Mouse (Mus musculus) heart, adult 2 months (tissue): Measurements from ENCODE around the gene Hist1h3e. TPM values are rescaled to one million over a fixed set of nuclear protein-coding genes. Genes with fewer than 3 reads are reported as not detected.
A peak's percentile ranks its signal among the peaks of the same experiment; 100 is the strongest.

Experiments
- DNase-seq, 2 experiments: peaks; one replicate each; pipeline ENCODE4 v3.0.0; 2021
- H3K27ac ChIP-seq: fragments of 200-600 bp; 2 replicates; pipeline ENCODE4 v1.8.1; 2022
- H3K27me3 ChIP-seq: fragments of 200-500 bp; 2 replicates; pipeline ENCODE4 v1.6.1; 2012; ENCODE audit warnings: mild to moderate bottlenecking, low read length, inconsistent platforms, mixed read lengths; ENCODE audit not compliant: control insufficient read depth, insufficient read depth
- H3K36me3 ChIP-seq: fragments of 200-500 bp; 2 replicates; pipeline ENCODE4 v1.6.1; 2012; ENCODE audit warnings: low read length, inconsistent platforms; ENCODE audit not compliant: control insufficient read depth, insufficient read depth
- H3K4me1 ChIP-seq: fragments of 200-500 bp; 2 replicates; pipeline ENCODE4 v1.6.1; 2011; ENCODE audit warnings: low read length; ENCODE audit not compliant: control insufficient read depth, insufficient read depth
- H3K4me3 ChIP-seq: fragments of 200-600 bp; 2 replicates; pipeline ENCODE4 v1.8.1; 2022
- H3K79me2 ChIP-seq: fragments of 200-500 bp; replicated peaks from 2 replicates; pipeline ENCODE4 v1.6.1; 2012; ENCODE audit warnings: mild to moderate bottlenecking, inconsistent platforms, low read length, moderate library complexity, mixed read lengths; ENCODE audit not compliant: control insufficient read depth, insufficient read depth
- H3K9ac ChIP-seq: fragments of 200-500 bp; 2 replicates; pipeline ENCODE4 v1.6.1; 2012; ENCODE audit warnings: low read depth, mild to moderate bottlenecking, control low read depth, inconsistent platforms, low read length, mixed read lengths
- CTCF ChIP-seq: fragments of 200-600 bp; IDR thresholded peaks from 2 replicates; pipeline ENCODE4 v1.8.1; 2022; ENCODE audit warnings: antibody characterized with exemption, mild to moderate bottlenecking, moderate library complexity
- EP300 ChIP-seq: fragments of 200-500 bp; IDR thresholded peaks from 2 replicates; pipeline ENCODE4 v1.6.1; 2011; ENCODE audit warnings: low read depth, low read length, control low read depth; ENCODE audit not compliant: insufficient read depth
- POLR2A ChIP-seq: fragments of 200-500 bp; IDR thresholded peaks from 2 replicates; pipeline ENCODE4 v1.6.1; 2011; ENCODE audit warnings: mild to moderate bottlenecking, low read depth, low read length, control low read depth; ENCODE audit not compliant: insufficient read depth
- WGBS: fragments of 180-500 bp; shearing (Covaris S2); methylation state at CpG from one replicate; pipeline ENCODE4 v1.1.7; 2018; 5-methylcytosine and 5-hydroxymethylcytosine counted together
- intact Hi-C: fragments of 180-260 bp; cut with DNase I; formaldehyde crosslinking; loops from one replicate; pipeline ENCODE4 v1.15.1; 2025
- polyA plus RNA-seq: library from polyadenylated mRNA; depleted of rRNA; stranded (reverse); fragments of >200 nt; gene quantifications from 2 replicates; pipeline ENCODE4 v1.2.3, GENCODE M21; 2012
- total RNA-seq, 2 experiments: library from RNA; stranded (reverse); gene quantifications; 2 replicates each; pipeline ENCODE4 v1.2.3; 2021

Hist1h3e gene
- total and polyA plus RNA-seq, 3 experiments, result 2.0 to 14.6 (median 14.0) TPM

DNA sequence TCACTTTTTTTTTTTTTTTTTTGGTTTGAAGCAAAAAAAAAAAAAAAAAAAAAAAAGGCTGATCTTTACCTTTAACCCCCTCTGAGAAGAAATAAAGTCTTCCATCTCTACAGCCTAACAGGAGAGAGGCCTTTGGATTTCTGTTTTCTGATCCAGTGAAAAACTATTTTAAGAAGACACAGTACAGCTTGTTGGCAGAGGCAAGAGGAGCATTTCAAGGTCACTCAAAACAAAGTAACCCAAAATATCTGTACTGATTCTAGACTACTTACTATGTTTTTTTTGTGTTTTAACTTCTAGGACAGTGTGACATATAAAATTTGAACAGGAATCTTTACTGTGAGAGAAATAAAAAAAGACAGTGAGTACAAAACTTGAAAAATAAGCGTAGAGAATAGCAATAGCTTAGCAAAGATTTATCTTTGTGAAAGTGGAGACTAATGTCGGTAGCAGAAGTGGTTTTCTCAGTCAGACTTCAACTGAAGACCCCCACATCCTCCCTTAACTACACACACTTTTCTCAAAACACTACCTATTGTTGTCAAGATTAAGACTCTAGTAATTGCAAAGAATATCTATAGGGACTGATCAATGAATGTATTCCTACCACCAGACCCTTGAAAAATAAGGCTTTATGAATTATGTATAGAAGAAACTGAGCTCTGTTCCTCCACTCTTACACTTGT is 32.5 kb downstream of the Hist1h3e start:
- Histone ChIP-seq H3K4me3 (peak overlapping the region; percentile 86), H3K27ac (peak overlapping the region; percentile 97), H3K79me2 (no peaks in the 10 kb centered on the region), H3K9ac (no peak overlapping the region), H3K36me3 (peaks cover 13% of the 10 kb centered on the region), H3K4me1 (peaks cover 4% of the 10 kb centered on the region), H3K27me3 (no peaks in the 10 kb centered on the region)
- TF ChIP-seq EP300 (no peak), CTCF (no peak), POLR2A (no peak)
- 24% methylated on average over 2 of the region's 2 CpGs for WGBS
- intact Hi-C loops, result loop anchor here (1.0 to 5.0 kb wide), 6 partner anchors 10 to 1502 kb away; partner anchors contain the start of genes Hist1h1e, Hist1h2be and Hist1h3f
- DNase-seq, result no peak

DNA sequence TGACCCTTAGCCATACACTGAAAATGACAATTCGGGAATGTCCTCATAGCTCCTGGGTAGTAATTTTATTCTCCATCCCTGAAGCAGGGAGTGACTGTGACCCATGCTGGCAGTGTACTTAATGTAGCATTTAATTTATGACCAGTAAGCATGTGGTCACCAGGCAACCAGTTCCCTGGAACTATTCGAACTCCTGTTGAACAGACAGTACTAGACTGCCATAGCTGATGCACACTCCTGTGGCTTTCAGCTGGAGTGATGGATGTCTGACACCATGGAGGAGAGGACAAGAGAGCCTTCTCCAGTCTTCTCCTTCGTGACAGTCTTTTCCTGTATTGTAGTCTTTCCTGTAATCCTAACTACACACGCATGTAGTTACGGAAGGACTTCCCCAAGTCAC is 33.2 kb downstream of the Hist1h3e start:
- Histone ChIP-seq H3K4me3 (no peak overlapping the region), H3K27ac (peak overlapping the region; percentile 97), H3K79me2 (no peaks in the 10 kb centered on the region), H3K36me3 (peaks cover 10% of the 10 kb centered on the region), H3K27me3 (no peaks in the 10 kb centered on the region), H3K9ac (no peak overlapping the region), H3K4me1 (peaks cover 4% of the 10 kb centered on the region)
- no peak for DNase-seq
- no peak for TF ChIP-seq POLR2A
- TF ChIP-seq CTCF, result no peak
- TF ChIP-seq EP300, result no peak
- intact Hi-C loops, result loop anchor here (5.0 kb wide), 1 partner anchor 1502 kb away; no protein-coding TSS in a partner anchor
- 77% methylated on average over 5 of the region's 5 CpGs for whole genome bisulfite sequencing

DNA sequence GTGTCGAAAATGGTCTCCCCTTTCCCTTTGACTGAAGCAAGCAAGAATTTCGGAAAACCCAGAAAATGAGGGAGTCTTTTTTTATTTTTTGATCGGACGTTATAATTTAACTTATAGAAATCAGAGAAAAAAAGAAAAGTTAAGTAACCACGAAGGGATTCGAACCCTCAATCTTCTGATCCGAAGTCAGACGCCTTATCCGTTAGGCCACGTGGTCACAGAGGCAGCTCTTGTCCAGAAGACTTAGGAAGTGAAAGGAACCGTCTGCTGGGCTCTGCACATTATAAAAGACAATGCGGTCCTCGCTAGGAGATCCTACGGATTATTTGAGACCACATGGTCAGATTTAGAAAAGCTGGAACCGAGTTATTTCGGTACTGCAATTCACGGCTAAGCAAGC is 35.9 kb downstream of the Hist1h3e start:
- H3K4me1 ChIP-seq, result no peaks in the 10 kb centered on the region; the same call in none of the 2 replicates
- H3K79me2 ChIP-seq, result no peaks in the 10 kb centered on the region
- no peaks in the 10 kb centered on the region for H3K27me3 ChIP-seq
- no peak overlapping the region for H3K27ac ChIP-seq
- DNase-seq, result peak; percentile 86 to 91
- WGBS, result 1% methylated on average over 17 of the region's 17 CpGs
- H3K36me3 ChIP-seq, result no peaks in the 10 kb centered on the region; the same call in 1 of the 2 replicates
- peak overlapping the region; percentile 47 for H3K4me3 ChIP-seq
- TF ChIP-seq CTCF (no peak), EP300 (peak; percentile 95)
- intact Hi-C loops, result loop anchor here (5.0 kb wide), 1 partner anchor 1499 kb away; no protein-coding TSS in a partner anchor
- H3K9ac ChIP-seq, result peak overlapping the region; percentile 66

DNA sequence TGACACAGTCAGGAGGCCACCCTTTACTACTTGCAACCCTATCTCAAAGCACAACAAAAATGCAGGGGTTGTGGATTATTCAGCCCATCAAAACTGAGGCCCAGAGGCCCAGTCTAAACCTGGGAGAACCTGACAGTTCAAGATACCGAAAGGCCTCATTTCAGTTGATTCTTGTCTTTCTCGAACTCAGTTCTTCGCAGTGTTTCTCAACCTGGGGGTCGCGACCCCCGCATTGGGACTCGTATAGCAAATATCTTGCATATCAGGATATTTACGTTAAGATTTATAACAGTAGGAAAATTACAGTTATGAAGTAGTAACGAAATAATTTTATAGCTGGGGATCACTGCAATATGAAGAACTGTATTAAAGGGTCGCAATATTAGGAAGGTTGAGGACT is 36.3 kb downstream of the Hist1h3e start:
- DNase-seq, result no peak
- Histone ChIP-seq H3K79me2 (no peaks in the 10 kb centered on the region), H3K27me3 (no peaks in the 10 kb centered on the region), H3K36me3 (no peaks in the 10 kb centered on the region; the same call in 1 of the 2 replicates), H3K9ac (no peak overlapping the region), H3K4me1 (no peaks in the 10 kb centered on the region; the same call in none of the 2 replicates), H3K4me3 (peak overlapping the region; percentile 26; the same call in 1 of the 2 replicates), H3K27ac (no peak overlapping the region)
- 8% methylated on average over 10 of the region's 10 CpGs for WGBS
- TF ChIP-seq CTCF (no peak), EP300 (no peak), POLR2A (no peak)
- intact Hi-C loops, result loop anchor here (5.0 kb wide), 1 partner anchor 1499 kb away; no protein-coding TSS in a partner anchor

DNA sequence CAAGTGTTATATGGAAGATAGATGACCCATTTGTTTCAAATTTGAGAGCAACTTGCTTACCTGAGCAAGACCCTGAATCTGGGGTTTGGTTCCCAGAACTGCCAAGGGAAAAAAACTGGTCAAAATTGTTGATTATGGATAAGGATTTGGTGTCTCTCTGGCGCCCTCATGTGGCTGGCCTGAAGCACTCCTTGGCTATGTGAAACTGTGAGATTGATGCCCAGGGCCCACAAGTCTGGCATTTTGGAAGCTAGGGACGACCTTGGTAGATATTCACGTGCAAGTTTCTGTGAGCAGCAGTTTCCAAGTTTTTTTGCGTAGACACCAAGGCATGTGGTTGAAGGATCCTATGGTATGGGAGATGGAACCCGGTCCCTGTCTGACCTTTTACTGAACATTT is 37.5 kb downstream of the Hist1h3e start:
- intact Hi-C loops, result loop anchor here (5.0 kb wide), 1 partner anchor 1497 kb away; no protein-coding TSS in a partner anchor

DNA sequence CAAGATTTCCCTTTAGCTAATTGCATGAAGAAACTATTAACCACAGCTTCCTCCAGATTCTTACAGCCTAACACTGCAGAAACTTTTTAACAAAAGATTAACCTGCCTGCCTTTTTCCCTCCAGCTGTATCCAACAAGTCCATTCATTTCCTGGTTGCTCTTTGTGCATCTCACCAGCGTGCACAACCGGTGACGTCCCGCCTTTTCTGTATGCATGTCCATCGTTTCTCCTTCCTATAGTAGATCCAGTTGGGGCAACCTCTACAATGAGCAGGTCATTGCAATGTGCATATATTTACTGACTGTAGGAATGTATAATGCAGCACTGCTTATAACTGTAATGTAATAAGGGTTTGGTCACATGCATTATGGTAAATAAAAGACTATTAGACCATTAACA is 38.2 kb downstream of the Hist1h3e start:
- Histone ChIP-seq H3K27ac (no peak overlapping the region), H3K9ac (no peak overlapping the region), H3K4me3 (no peak overlapping the region), H3K79me2 (no peaks in the 10 kb centered on the region), H3K36me3 (no peaks in the 10 kb centered on the region; the same call in 1 of the 2 replicates), H3K27me3 (no peaks in the 10 kb centered on the region), H3K4me1 (no peaks in the 10 kb centered on the region; the same call in 1 of the 2 replicates)
- no peak for DNase-seq
- intact Hi-C loops, result no loop called here
- WGBS, result 26% methylated on average over 5 of the region's 5 CpGs
- no peak for TF ChIP-seq CTCF
- no peak for TF ChIP-seq POLR2A
- no peak for TF ChIP-seq EP300

More for the DNA sequence above, 37.5 kb downstream of the Hist1h3e start:
- H3K4me1 ChIP-seq, result no peaks in the 10 kb centered on the region; the same call in 1 of the 2 replicates
- H3K79me2 ChIP-seq, result no peaks in the 10 kb centered on the region
- H3K4me3 ChIP-seq, result no peak overlapping the region
- no peak overlapping the region for H3K27ac ChIP-seq
- WGBS, result 12% methylated on average over 5 of the region's 5 CpGs
- TF ChIP-seq CTCF (peak; percentile 97), EP300 (0 out of 2 replicates have a peak, but pooled peaks have one; percentile 43), POLR2A (no peak)
- no peaks in the 10 kb centered on the region; the same call in 1 of the 2 replicates for H3K36me3 ChIP-seq
- H3K9ac ChIP-seq, result no peak overlapping the region
- DNase-seq, result peak; percentile 68 to 81
- no peaks in the 10 kb centered on the region for H3K27me3 ChIP-seq
